Mouse (Mus musculus): ENCODE data around the gene Lmln. TPM values are rescaled to one million over a fixed set of nuclear protein-coding genes. Genes with fewer than 3 reads are reported as not detected.

Gene Lmln
- polyA plus RNA-seq, 1 experiment: 1.3 TPM

- no peak for DNase-seq (ENCODE audit: low read depth in 1 of 2, low spot score in 2 of 2)
- TF ChIP-seq POLR2A (IDR thresholded peaks at IDR 0.05; ENCODE audit: low read depth, low read length) (no peak), CTCF (IDR thresholded peaks at IDR 0.05; ENCODE audit: extremely low read depth, insufficient read depth, insufficient read length, insufficient replicate concordance) (no peak)
- 1% methylated on average over 34 of the region's 35 CpGs for WGBS
- peaks cover 15% of the 10 kb centered on the region for H3K36me3 ChIP-seq (ENCODE audit: control insufficient read depth, insufficient read depth, low read length)
- H3K4me1 ChIP-seq (ENCODE audit: control insufficient read depth, insufficient read depth, insufficient read length): no peaks in the 10 kb centered on the region; the same call in 1 of the 2 replicates
- H3K27ac ChIP-seq (ENCODE audit: insufficient read depth, low read length): no peak overlapping the region
- peak overlapping the region; percentile 95 for H3K4me3 ChIP-seq (ENCODE audit: extremely low read depth, insufficient read depth, insufficient read length)
- no peaks in the 10 kb centered on the region for H3K27me3 ChIP-seq (ENCODE audit: control insufficient read depth, insufficient read depth, low read length)
Observed at GRCm38 (mm10) chr16:33062682-33063131, 386 bp downstream of the Lmln start.

- TF ChIP-seq CTCF (IDR thresholded peaks at IDR 0.05; ENCODE audit: extremely low read depth, insufficient read depth, insufficient read length, insufficient replicate concordance): no peak
- no peak for TF ChIP-seq POLR2A (IDR thresholded peaks at IDR 0.05; ENCODE audit: low read depth, low read length)
- WGBS: 42% methylated on average over 7 of the region's 7 CpGs
- no peak overlapping the region for H3K27ac ChIP-seq (ENCODE audit: insufficient read depth, low read length)
- H3K4me3 ChIP-seq (ENCODE audit: extremely low read depth, insufficient read depth, insufficient read length): peak overlapping the region; percentile 95; the same call in 1 of the 2 replicates
- no peaks in the 10 kb centered on the region for H3K27me3 ChIP-seq (ENCODE audit: control insufficient read depth, insufficient read depth, low read length)
- no peaks in the 10 kb centered on the region for H3K4me1 ChIP-seq (ENCODE audit: control insufficient read depth, insufficient read depth, insufficient read length)
- DNase-seq (ENCODE audit: low read depth in 1 of 2, low spot score in 2 of 2): no peak
- peaks cover 12% of the 10 kb centered on the region for H3K36me3 ChIP-seq (ENCODE audit: control insufficient read depth, insufficient read depth, low read length)
Observed at GRCm38 (mm10) chr16:33063267-33063666, 946 bp downstream of the Lmln start.

GRCm38 (mm10) chr16:33064636-33065035 is 2.3 kb downstream of the Lmln start:
- no peak for DNase-seq (ENCODE audit: low read depth in 1 of 2, low spot score in 2 of 2)
- peaks cover 2% of the 10 kb centered on the region; the same call in 1 of the 2 replicates for H3K36me3 ChIP-seq (ENCODE audit: control insufficient read depth, insufficient read depth, low read length)
- no peaks in the 10 kb centered on the region for H3K27me3 ChIP-seq (ENCODE audit: control insufficient read depth, insufficient read depth, low read length)
- TF ChIP-seq POLR2A (IDR thresholded peaks at IDR 0.05; ENCODE audit: low read depth, low read length) (no peak), CTCF (IDR thresholded peaks at IDR 0.05; ENCODE audit: extremely low read depth, insufficient read depth, insufficient read length, insufficient replicate concordance) (no peak)
- H3K4me3 ChIP-seq (ENCODE audit: extremely low read depth, insufficient read depth, insufficient read length): no peak overlapping the region
- H3K27ac ChIP-seq (ENCODE audit: insufficient read depth, low read length): no peak overlapping the region
- H3K4me1 ChIP-seq (ENCODE audit: control insufficient read depth, insufficient read depth, insufficient read length): no peaks in the 10 kb centered on the region
- 89% methylated on average over 9 of the region's 9 CpGs for WGBS

GRCm38 (mm10) chr16:33070928-33071327 is 8.6 kb downstream of the Lmln start:
- Histone ChIP-seq H3K27me3 (ENCODE audit: control insufficient read depth, insufficient read depth, low read length) (no peaks in the 10 kb centered on the region), H3K36me3 (ENCODE audit: control insufficient read depth, insufficient read depth, low read length) (no peaks in the 10 kb centered on the region), H3K27ac (ENCODE audit: insufficient read depth, low read length) (no peak overlapping the region), H3K4me3 (ENCODE audit: extremely low read depth, insufficient read depth, insufficient read length) (no peak overlapping the region), H3K4me1 (ENCODE audit: control insufficient read depth, insufficient read depth, insufficient read length) (peaks cover 3% of the 10 kb centered on the region; the same call in 1 of the 2 replicates)
- no peak for TF ChIP-seq POLR2A (IDR thresholded peaks at IDR 0.05; ENCODE audit: low read depth, low read length)
- DNase-seq (ENCODE audit: low read depth in 1 of 2, low spot score in 2 of 2): no peak

GRCm38 (mm10) chr16:33072871-33073557 is 10.7 kb downstream of the Lmln start:
- Histone ChIP-seq H3K27ac (ENCODE audit: insufficient read depth, low read length) (peak overlapping the region; percentile 37; the same call in 1 of the 2 replicates), H3K36me3 (ENCODE audit: control insufficient read depth, insufficient read depth, low read length) (no peaks in the 10 kb centered on the region), H3K27me3 (ENCODE audit: control insufficient read depth, insufficient read depth, low read length) (no peaks in the 10 kb centered on the region), H3K4me1 (ENCODE audit: control insufficient read depth, insufficient read depth, insufficient read length) (peaks cover 3% of the 10 kb centered on the region; the same call in 1 of the 2 replicates), H3K4me3 (ENCODE audit: extremely low read depth, insufficient read depth, insufficient read length) (no peak overlapping the region)
- TF ChIP-seq CTCF (IDR thresholded peaks at IDR 0.05; ENCODE audit: extremely low read depth, insufficient read depth, insufficient read length, insufficient replicate concordance): no peak
- no peak for TF ChIP-seq POLR2A (IDR thresholded peaks at IDR 0.05; ENCODE audit: low read depth, low read length)
- 63% methylated on average over 6 of the region's 6 CpGs for WGBS
- DNase-seq (ENCODE audit: low read depth in 1 of 2, low spot score in 2 of 2): peak; percentile 32 to 56

GRCm38 (mm10) chr16:33074967-33075366 is 12.6 kb downstream of the Lmln start:
- Histone ChIP-seq H3K27ac (ENCODE audit: insufficient read depth, low read length) (no peak overlapping the region), H3K27me3 (ENCODE audit: control insufficient read depth, insufficient read depth, low read length) (no peaks in the 10 kb centered on the region), H3K4me3 (ENCODE audit: extremely low read depth, insufficient read depth, insufficient read length) (no peak overlapping the region), H3K4me1 (ENCODE audit: control insufficient read depth, insufficient read depth, insufficient read length) (peaks cover 3% of the 10 kb centered on the region; the same call in 1 of the 2 replicates), H3K36me3 (ENCODE audit: control insufficient read depth, insufficient read depth, low read length) (no peaks in the 10 kb centered on the region)
- peak in 1 of 2 experiments; percentile 13 for DNase-seq (ENCODE audit: low read depth in 1 of 2, low spot score in 2 of 2)
- TF ChIP-seq POLR2A (IDR thresholded peaks at IDR 0.05; ENCODE audit: low read depth, low read length): no peak
- TF ChIP-seq CTCF (IDR thresholded peaks at IDR 0.05; ENCODE audit: extremely low read depth, insufficient read depth, insufficient read length, insufficient replicate concordance): no peak
- 17% methylated on average over 5 of the region's 5 CpGs for WGBS

- TF ChIP-seq POLR2A (IDR thresholded peaks at IDR 0.05; ENCODE audit: low read depth, low read length) (no peak), CTCF (IDR thresholded peaks at IDR 0.05; ENCODE audit: extremely low read depth, insufficient read depth, insufficient read length, insufficient replicate concordance) (no peak)
- WGBS: 64% methylated on average over 6 of the region's 6 CpGs
- Histone ChIP-seq H3K27me3 (ENCODE audit: control insufficient read depth, insufficient read depth, low read length) (no peaks in the 10 kb centered on the region), H3K4me3 (ENCODE audit: extremely low read depth, insufficient read depth, insufficient read length) (no peak overlapping the region), H3K4me1 (ENCODE audit: control insufficient read depth, insufficient read depth, insufficient read length) (peaks cover 3% of the 10 kb centered on the region; the same call in 1 of the 2 replicates), H3K27ac (ENCODE audit: insufficient read depth, low read length) (no peak overlapping the region), H3K36me3 (ENCODE audit: control insufficient read depth, insufficient read depth, low read length) (no peaks in the 10 kb centered on the region)
- no peak for DNase-seq (ENCODE audit: low read depth in 1 of 2, low spot score in 2 of 2)
Observed at GRCm38 (mm10) chr16:33076078-33076477, 13.8 kb downstream of the Lmln start.
